Mouse (Mus musculus): Measurements from ENCODE around the gene Tmem160. TPM values are rescaled to one million over a fixed set of nuclear protein-coding genes. Genes with fewer than 3 reads are reported as not detected.

Tmem160 gene
- polyA plus RNA-seq, 1 experiment from 2014 or later: 59.6 TPM

DNA sequence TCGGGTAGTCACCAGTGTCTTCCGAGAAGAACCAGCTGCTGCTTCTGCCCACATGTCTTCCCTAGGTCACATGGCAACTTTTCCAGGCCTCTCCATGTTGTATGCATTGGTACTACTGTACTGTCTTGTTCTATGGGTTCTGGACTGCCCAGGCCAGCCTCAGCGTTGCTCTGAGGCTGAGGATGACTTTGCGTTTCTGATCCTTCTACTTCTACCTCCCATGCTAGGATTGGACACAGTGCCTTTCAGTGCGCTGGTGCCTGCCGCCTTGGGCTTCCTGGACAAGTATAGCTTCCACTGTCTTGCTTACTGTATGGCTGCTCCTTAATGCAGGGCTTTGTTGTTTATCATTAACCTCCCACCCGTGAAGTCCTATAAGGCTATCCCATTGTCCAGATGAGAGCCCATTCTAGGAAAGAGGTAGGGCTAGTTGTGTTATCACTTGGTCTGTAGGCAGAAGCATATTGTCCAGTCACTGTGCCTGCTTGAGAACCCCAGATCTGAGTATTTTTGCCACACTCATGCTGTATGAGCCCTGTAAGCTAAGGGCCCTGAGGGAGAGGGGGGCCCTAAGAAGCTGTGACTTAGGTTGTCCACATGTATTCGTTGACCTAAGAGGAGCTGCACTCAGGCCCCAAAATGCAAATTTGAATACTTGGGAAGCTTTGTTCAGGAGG, 40.2 kb upstream of the Tmem160 start:
- ATAC-seq (ENCODE audit: insufficient read depth, low FRiP score, low TSS enrichment) (no peak), DNase-seq (ENCODE audit: low spot score) (no peak)
- H3K27me3 ChIP-seq (ENCODE audit: control insufficient read depth, insufficient read depth, low read length): no peaks in the 10 kb centered on the region
- no peaks in the 10 kb centered on the region for H3K9me3 ChIP-seq (ENCODE audit: control insufficient read depth, low read length)
- no peak overlapping the region for H3K4me3 ChIP-seq (ENCODE audit: low read depth, low read length)
- no peak overlapping the region for H3K27ac ChIP-seq (ENCODE audit: low read depth, low read length)
- H3K4me2 ChIP-seq (ENCODE audit: low read depth): no peak overlapping the region
- peaks cover 11% of the 10 kb centered on the region for H3K36me3 ChIP-seq (ENCODE audit: control insufficient read depth, insufficient read depth, low read length)
- no peaks in the 10 kb centered on the region for H3K4me1 ChIP-seq (ENCODE audit: control insufficient read depth, insufficient read depth, low read length)
- H3K9ac ChIP-seq (ENCODE audit: low read length): no peak overlapping the region
- 91% methylated on average over 8 of the region's 8 CpGs for WGBS

DNA sequence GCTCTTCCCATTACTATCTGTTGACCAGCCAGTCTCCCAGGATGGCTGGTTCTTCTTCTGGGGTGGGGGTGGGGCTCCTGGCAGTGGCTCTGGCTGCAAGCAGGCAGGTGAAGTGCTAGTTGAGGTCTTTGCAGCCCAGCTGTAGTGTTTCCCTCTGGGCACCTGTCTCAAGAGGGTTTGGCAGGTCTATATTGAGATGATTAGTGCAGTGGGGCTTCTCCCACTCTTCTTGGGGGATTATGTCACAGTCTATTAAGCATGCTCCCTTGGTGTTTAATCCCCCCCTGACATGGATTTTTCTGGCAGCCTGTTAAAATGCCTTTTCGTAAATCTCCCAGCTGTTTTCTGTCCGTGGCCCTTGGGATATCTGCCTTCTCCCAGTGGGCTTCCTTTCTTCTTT, 39.6 kb upstream of the Tmem160 start:
- no peak overlapping the region for H3K27ac ChIP-seq (ENCODE audit: low read depth, low read length)
- 85% methylated on average over 2 of the region's 2 CpGs for whole genome bisulfite sequencing

GRCm38 (mm10) chr7:16415426-16415825, 37.2 kb upstream of the Tmem160 start:
- H3K27me3 ChIP-seq (ENCODE audit: control insufficient read depth, insufficient read depth, low read length): no peaks in the 10 kb centered on the region
- peaks cover 29% of the 10 kb centered on the region for H3K36me3 ChIP-seq (ENCODE audit: control insufficient read depth, insufficient read depth, low read length)
- 94% methylated on average over 3 of the region's 3 CpGs for WGBS
- DNase-seq (ENCODE audit: low spot score) (no peak), ATAC-seq (ENCODE audit: insufficient read depth, low FRiP score, low TSS enrichment) (no peak)
- no peak overlapping the region for H3K9ac ChIP-seq (ENCODE audit: low read length)
- no peaks in the 10 kb centered on the region for H3K4me1 ChIP-seq (ENCODE audit: control insufficient read depth, insufficient read depth, low read length)
- H3K27ac ChIP-seq (ENCODE audit: low read depth, low read length): no peak overlapping the region
- no peak overlapping the region for H3K4me2 ChIP-seq (ENCODE audit: low read depth)
- H3K4me3 ChIP-seq (ENCODE audit: low read depth, low read length): no peak overlapping the region
- no peaks in the 10 kb centered on the region for H3K9me3 ChIP-seq (ENCODE audit: control insufficient read depth, low read length)

More for the DNA sequence above, 39.6 kb upstream of the Tmem160 start:
- Histone ChIP-seq H3K9ac (ENCODE audit: low read length) (no peak overlapping the region), H3K9me3 (ENCODE audit: control insufficient read depth, low read length) (no peaks in the 10 kb centered on the region), H3K27me3 (ENCODE audit: control insufficient read depth, insufficient read depth, low read length) (no peaks in the 10 kb centered on the region), H3K36me3 (ENCODE audit: control insufficient read depth, insufficient read depth, low read length) (peaks cover 13% of the 10 kb centered on the region), H3K4me1 (ENCODE audit: control insufficient read depth, insufficient read depth, low read length) (no peaks in the 10 kb centered on the region), H3K4me2 (ENCODE audit: low read depth) (no peak overlapping the region), H3K4me3 (ENCODE audit: low read depth, low read length) (no peak overlapping the region)
- DNase-seq (ENCODE audit: low spot score): no peak
- ATAC-seq (ENCODE audit: insufficient read depth, low FRiP score, low TSS enrichment): no peak

DNA sequence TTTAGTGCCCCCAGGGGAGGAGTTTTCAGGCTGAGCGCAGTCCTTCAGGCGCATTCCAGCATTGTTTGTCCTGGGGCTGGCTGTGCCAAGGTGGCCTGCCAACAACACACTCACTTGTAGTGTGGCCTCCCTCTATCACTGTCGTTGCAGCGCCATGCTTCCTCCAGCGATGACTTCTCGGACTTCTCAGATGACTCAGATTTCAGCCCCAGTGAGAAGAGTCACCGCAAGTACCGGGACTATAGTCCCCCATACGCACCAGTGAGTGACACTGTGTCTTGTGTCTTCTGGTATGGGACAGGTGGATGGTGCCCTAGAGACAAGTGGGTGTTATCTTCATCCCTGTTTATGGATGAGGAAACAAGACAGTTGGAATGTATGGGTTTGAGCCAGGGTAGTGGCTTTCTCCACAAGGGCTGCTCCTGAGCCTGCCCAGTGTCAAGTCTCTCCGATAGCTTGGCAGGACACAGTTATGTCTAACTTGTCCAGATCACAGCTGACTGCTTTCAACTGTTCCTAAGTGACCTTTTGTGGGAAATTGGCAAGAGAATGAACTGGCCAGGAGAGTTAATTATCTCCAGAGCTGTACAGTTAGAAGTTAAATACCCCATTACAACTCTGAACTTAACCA, 35.3 kb upstream of the Tmem160 start:
- Histone ChIP-seq H3K4me3 (ENCODE audit: low read depth, low read length) (no peak overlapping the region), H3K9ac (ENCODE audit: low read length) (no peak overlapping the region), H3K4me2 (ENCODE audit: low read depth) (no peak overlapping the region), H3K27ac (ENCODE audit: low read depth, low read length) (no peak overlapping the region), H3K36me3 (ENCODE audit: control insufficient read depth, insufficient read depth, low read length) (peaks cover 41% of the 10 kb centered on the region), H3K9me3 (ENCODE audit: control insufficient read depth, low read length) (no peaks in the 10 kb centered on the region), H3K27me3 (ENCODE audit: control insufficient read depth, insufficient read depth, low read length) (no peaks in the 10 kb centered on the region), H3K4me1 (ENCODE audit: control insufficient read depth, insufficient read depth, low read length) (no peaks in the 10 kb centered on the region)
- ATAC-seq (ENCODE audit: insufficient read depth, low FRiP score, low TSS enrichment) (no peak), DNase-seq (ENCODE audit: low spot score) (no peak)
- WGBS: 92% methylated on average over 10 of the region's 10 CpGs

DNA sequence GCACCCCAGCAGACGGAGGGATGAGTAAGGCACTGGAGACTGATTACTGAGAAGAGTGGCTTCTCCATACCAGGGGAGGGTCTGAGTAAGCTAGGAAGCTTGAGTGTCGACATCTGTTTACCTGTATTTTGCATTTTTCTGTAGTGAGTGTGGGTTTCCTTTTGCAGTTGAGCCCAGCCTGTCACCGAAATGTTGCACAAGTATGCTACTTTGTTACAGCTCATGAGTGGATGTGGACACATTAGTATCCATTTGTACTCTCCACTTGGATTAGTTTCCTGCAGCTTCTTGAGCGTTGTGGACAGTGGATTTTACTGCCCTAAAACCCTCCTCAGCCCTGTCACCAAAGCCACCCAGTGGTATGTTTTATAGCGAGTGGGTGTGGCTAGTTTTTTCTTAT, 33.9 kb upstream of the Tmem160 start:
- Histone ChIP-seq H3K4me2 (ENCODE audit: low read depth) (no peak overlapping the region), H3K4me1 (ENCODE audit: control insufficient read depth, insufficient read depth, low read length) (no peaks in the 10 kb centered on the region), H3K27ac (ENCODE audit: low read depth, low read length) (no peak overlapping the region), H3K4me3 (ENCODE audit: low read depth, low read length) (no peak overlapping the region), H3K36me3 (ENCODE audit: control insufficient read depth, insufficient read depth, low read length) (peaks cover 43% of the 10 kb centered on the region), H3K27me3 (ENCODE audit: control insufficient read depth, insufficient read depth, low read length) (no peaks in the 10 kb centered on the region), H3K9ac (ENCODE audit: low read length) (no peak overlapping the region), H3K9me3 (ENCODE audit: control insufficient read depth, low read length) (no peaks in the 10 kb centered on the region)
- ATAC-seq (ENCODE audit: insufficient read depth, low FRiP score, low TSS enrichment) (no peak), DNase-seq (ENCODE audit: low spot score) (no peak)
- WGBS: 90% methylated on average over 5 of the region's 5 CpGs

GRCm38 (mm10) chr7:16420493-16421118, 32.0 kb upstream of the Tmem160 start:
- peaks cover 56% of the 10 kb centered on the region for H3K36me3 ChIP-seq (ENCODE audit: control insufficient read depth, insufficient read depth, low read length)
- no peaks in the 10 kb centered on the region for H3K4me1 ChIP-seq (ENCODE audit: control insufficient read depth, insufficient read depth, low read length)
- 98% methylated on average over 8 of the region's 8 CpGs for WGBS
- ATAC-seq (ENCODE audit: insufficient read depth, low FRiP score, low TSS enrichment) (no peak), DNase-seq (ENCODE audit: low spot score) (no peak)
- no peak overlapping the region for H3K27ac ChIP-seq (ENCODE audit: low read depth, low read length)
- no peak overlapping the region for H3K4me3 ChIP-seq (ENCODE audit: low read depth, low read length)
- H3K4me2 ChIP-seq (ENCODE audit: low read depth): no peak overlapping the region
- no peak overlapping the region for H3K9ac ChIP-seq (ENCODE audit: low read length)
- no peaks in the 10 kb centered on the region for H3K9me3 ChIP-seq (ENCODE audit: control insufficient read depth, low read length)
- H3K27me3 ChIP-seq (ENCODE audit: control insufficient read depth, insufficient read depth, low read length): no peaks in the 10 kb centered on the region

DNA sequence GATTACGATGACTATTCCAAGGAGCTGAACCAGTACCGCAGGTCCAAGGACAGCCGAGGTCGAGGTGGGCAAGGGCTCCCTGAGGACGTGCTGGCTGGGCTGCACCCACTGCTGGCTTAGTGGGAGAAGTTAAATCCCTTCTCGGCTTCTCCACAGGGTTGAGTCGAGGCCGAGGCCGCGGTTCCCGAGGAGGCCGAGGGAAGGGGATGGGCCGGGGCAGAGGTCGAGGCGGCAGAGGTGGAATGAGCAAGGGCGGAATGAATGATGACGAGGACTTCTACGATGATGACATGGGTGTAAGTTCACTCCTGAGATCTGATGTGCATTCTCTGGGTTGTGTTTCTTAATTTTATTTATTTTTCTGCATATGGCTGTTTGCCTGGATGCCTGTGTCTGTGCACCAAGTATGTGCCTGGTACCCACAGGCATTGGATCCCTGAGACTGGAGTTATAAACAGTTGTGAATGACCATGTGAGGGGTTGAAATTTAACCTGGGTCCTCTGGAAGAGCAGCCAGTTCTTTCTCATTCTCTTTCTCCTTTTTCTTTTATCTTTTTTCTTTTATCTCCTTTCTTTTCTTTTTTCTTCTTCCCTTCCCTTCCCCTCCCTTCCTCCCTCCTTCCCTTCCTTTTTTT, 30.2 kb upstream of the Tmem160 start:
- DNase-seq (ENCODE audit: low spot score): no peak
- Histone ChIP-seq H3K36me3 (ENCODE audit: control insufficient read depth, insufficient read depth, low read length) (peaks cover 52% of the 10 kb centered on the region), H3K9me3 (ENCODE audit: control insufficient read depth, low read length) (no peaks in the 10 kb centered on the region), H3K9ac (ENCODE audit: low read length) (no peak overlapping the region), H3K4me1 (ENCODE audit: control insufficient read depth, insufficient read depth, low read length) (no peaks in the 10 kb centered on the region), H3K27me3 (ENCODE audit: control insufficient read depth, insufficient read depth, low read length) (no peaks in the 10 kb centered on the region), H3K27ac (ENCODE audit: low read depth, low read length) (no peak overlapping the region), H3K4me3 (ENCODE audit: low read depth, low read length) (no peak overlapping the region), H3K4me2 (ENCODE audit: low read depth) (no peak overlapping the region)
- WGBS: 92% methylated on average over 18 of the region's 18 CpGs
- no peak for ATAC-seq (ENCODE audit: insufficient read depth, low FRiP score, low TSS enrichment)

GRCm38 (mm10) chr7:16423731-16424130, 28.8 kb upstream of the Tmem160 start:
- no peak overlapping the region for H3K27ac ChIP-seq (ENCODE audit: low read depth, low read length)

More at GRCm38 (mm10) chr7:16423731-16424130, 28.8 kb upstream of the Tmem160 start:
- no peaks in the 10 kb centered on the region for H3K27me3 ChIP-seq (ENCODE audit: control insufficient read depth, insufficient read depth, low read length)
- DNase-seq (ENCODE audit: low spot score): no peak
- no peaks in the 10 kb centered on the region for H3K4me1 ChIP-seq (ENCODE audit: control insufficient read depth, insufficient read depth, low read length)
- peaks cover 49% of the 10 kb centered on the region for H3K36me3 ChIP-seq (ENCODE audit: control insufficient read depth, insufficient read depth, low read length)
- H3K9me3 ChIP-seq (ENCODE audit: control insufficient read depth, low read length): no peaks in the 10 kb centered on the region
- ATAC-seq (ENCODE audit: insufficient read depth, low FRiP score, low TSS enrichment): no peak
- no peak overlapping the region for H3K4me3 ChIP-seq (ENCODE audit: low read depth, low read length)
- H3K9ac ChIP-seq (ENCODE audit: low read length): no peak overlapping the region
- H3K4me2 ChIP-seq (ENCODE audit: low read depth): no peak overlapping the region
- 94% methylated on average over 9 of the region's 9 CpGs for WGBS
